Mouse (Mus musculus): ENCODE results near the gene Nxpe4.

GRCm38 (mm10) chr9:48420437-48420836 is 258.6 kb downstream of the Nxpe4 start:
- TF ChIP-seq CTCF (IDR thresholded peaks at IDR 0.05; ENCODE audit: control insufficient read depth, insufficient read depth, low read length) (no peak), POLR2A (IDR thresholded peaks at IDR 0.05; ENCODE audit: borderline replicate concordance, control insufficient read depth, low read depth, low read length) (no peak)

Data from bone marrow, adult 2 months (tissue).